Mouse (Mus musculus) right cerebral cortex, adult 2 months (tissue): ENCODE data around the gene Lrrc74a.
A peak's percentile ranks its signal among the peaks of the same experiment; 100 is the strongest.

Experiments
- DNase-seq, 2 experiments: peaks; one replicate each; pipeline ENCODE4 v3.0.0; 2021 to 2022; ENCODE audit warnings: low spot score in 2 of 2

Gene Lrrc74a

GRCm38 (mm10) chr12:86734319-86734810 lies at the start of gene Lrrc74a:
Lrrc74a (plus strand) TSS chr12:86734369.
- no peak for DNase-seq

- peak in 1 of 2 experiments; percentile 59 for DNase-seq
Measured at GRCm38 (mm10) chr12:86685275-86685674, 48.9 kb upstream of the Lrrc74a start.

GRCm38 (mm10) chr12:86686551-86687330 lies 47.4 kb upstream of the Lrrc74a start:
- DNase-seq: no peak

GRCm38 (mm10) chr12:86687445-86687955 lies 46.7 kb upstream of the Lrrc74a start:
- no peak for DNase-seq

- no peak for DNase-seq
Measured at GRCm38 (mm10) chr12:86687971-86688573, 46.1 kb upstream of the Lrrc74a start.

GRCm38 (mm10) chr12:86688917-86689316 lies 45.3 kb upstream of the Lrrc74a start:
- no peak for DNase-seq

- no peak for DNase-seq
Measured at GRCm38 (mm10) chr12:86690700-86691485, 43.3 kb upstream of the Lrrc74a start.

GRCm38 (mm10) chr12:86692471-86693356 lies 41.5 kb upstream of the Lrrc74a start:
- no peak for DNase-seq

- no peak for DNase-seq
Measured at GRCm38 (mm10) chr12:86693389-86693788, 40.8 kb upstream of the Lrrc74a start.

- DNase-seq: no peak
Measured at GRCm38 (mm10) chr12:86694441-86694840, 39.7 kb upstream of the Lrrc74a start.

- no peak for DNase-seq
Measured at GRCm38 (mm10) chr12:86697996-86698395, 36.2 kb upstream of the Lrrc74a start.

- no peak for DNase-seq
Measured at GRCm38 (mm10) chr12:86698537-86698936, 35.6 kb upstream of the Lrrc74a start.

- peak; percentile 89 to 90 for DNase-seq
Measured at GRCm38 (mm10) chr12:86699965-86700926, 33.9 kb upstream of the Lrrc74a start.

- DNase-seq: no peak
Measured at GRCm38 (mm10) chr12:86700927-86701310, 33.2 kb upstream of the Lrrc74a start.

- no peak for DNase-seq
Measured at GRCm38 (mm10) chr12:86701491-86701890, 32.7 kb upstream of the Lrrc74a start.

GRCm38 (mm10) chr12:86702690-86703089 lies 31.5 kb upstream of the Lrrc74a start:
- DNase-seq: no peak

- no peak for DNase-seq
Measured at GRCm38 (mm10) chr12:86705843-86706242, 28.3 kb upstream of the Lrrc74a start.

- no peak for DNase-seq
Measured at GRCm38 (mm10) chr12:86714026-86714425, 20.1 kb upstream of the Lrrc74a start.

GRCm38 (mm10) chr12:86715401-86715800 lies 18.8 kb upstream of the Lrrc74a start:
- DNase-seq: peak; percentile 80 to 82

GRCm38 (mm10) chr12:86716962-86717361 lies 17.2 kb upstream of the Lrrc74a start:
- DNase-seq: no peak
